In the genomic region with DNA sequence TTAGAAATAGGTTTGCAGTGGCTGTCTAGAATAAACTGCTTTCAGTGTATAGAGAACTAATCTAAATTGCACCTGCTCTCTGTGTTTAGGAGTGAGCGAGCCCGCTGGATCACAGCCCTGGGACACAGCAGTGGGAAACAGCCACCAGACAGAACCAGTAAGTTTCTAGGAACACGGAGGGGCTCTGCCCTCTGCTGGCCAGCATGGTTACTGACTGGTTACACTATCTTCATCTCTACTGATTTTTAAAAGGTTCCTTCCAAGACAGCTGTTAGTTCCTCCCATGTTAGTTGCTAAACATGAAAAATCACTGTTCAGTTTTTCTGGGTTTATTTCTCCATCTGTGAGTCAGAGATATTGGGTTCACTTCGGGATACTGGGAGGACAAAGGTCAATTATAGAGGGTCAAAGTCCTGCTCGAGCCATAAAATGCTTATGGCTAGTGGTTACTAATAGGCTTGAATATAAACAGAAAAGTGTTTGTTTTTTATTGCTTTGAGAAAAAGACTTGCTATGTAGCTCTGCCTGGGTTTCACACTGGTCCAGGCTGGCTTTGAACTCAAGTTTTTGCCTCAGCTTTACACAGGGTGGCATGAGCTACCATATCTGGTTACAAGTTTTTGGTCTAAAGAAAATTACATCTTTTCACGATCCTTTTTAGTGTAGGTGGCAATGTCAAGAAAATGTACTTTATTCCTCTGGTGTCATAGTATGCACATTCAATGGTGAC, we compare ENCODE assay signal across 8 mouse cellular contexts. TPM values are rescaled to one million over a fixed set of nuclear protein-coding genes. Genes with fewer than 3 reads are reported as not detected.
DNase-seq lines count a peak whose midpoint lies in the region; ATAC-seq lines count a peak whose summit lies in the region.

No protein-coding gene starts in this region.

- no peaks in the 10 kb centered on the region for H3K9me3 ChIP-seq in forebrain, embryonic 16.5 days (ENCODE audit: control insufficient read depth, low read length)
- no peaks in the 10 kb centered on the region for H3K9me3 ChIP-seq in hindbrain, embryonic 12.5 days (replicated peaks)

- peaks cover 3% of the 10 kb centered on the region for H3K36me3 ChIP-seq in forebrain, embryonic 16.5 days (ENCODE audit: control insufficient read depth, insufficient read depth)
- H3K36me3 ChIP-seq in hindbrain, embryonic 12.5 days = peaks cover 37% of the 10 kb centered on the region

- WGBS in forebrain, embryonic 16.5 days = 38% methylated on average over 6 of the region's 6 CpGs
- 45% methylated on average over 6 of the region's 6 CpGs for WGBS in hindbrain, embryonic 12.5 days

- H3K27ac ChIP-seq in forebrain, embryonic 16.5 days (ENCODE audit: low read length) = no peak overlapping the region
- no peak overlapping the region for H3K27ac ChIP-seq in hindbrain, embryonic 12.5 days

- no peaks in the 10 kb centered on the region for H3K27me3 ChIP-seq in forebrain, embryonic 16.5 days (replicated peaks; ENCODE audit: control insufficient read depth, insufficient read depth, low read length)
- no peaks in the 10 kb centered on the region for H3K27me3 ChIP-seq in hindbrain, embryonic 12.5 days

- DNase-seq in MN1 (ENCODE audit: low spot score) = peak; percentile 36
- peak; percentile 40 to 74 for DNase-seq in layer of hippocampus, adult 8-10 months (ENCODE audit: low spot score in 2 of 2)
- peak; percentile 80 for DNase-seq in lung, postnatal 14 days
- DNase-seq in right cerebral cortex, adult 18-20 months = peak; percentile 69

- peaks cover 14% of the 10 kb centered on the region for H3K4me1 ChIP-seq in forebrain, embryonic 16.5 days (replicated peaks; ENCODE audit: control insufficient read depth, insufficient read depth, low read length)
- H3K4me1 ChIP-seq in hindbrain, embryonic 12.5 days = peaks cover 23% of the 10 kb centered on the region

- no peak overlapping the region for H3K4me2 ChIP-seq in forebrain, embryonic 16.5 days (ENCODE audit: low read length)
- H3K4me2 ChIP-seq in hindbrain, embryonic 12.5 days (replicated peaks) = no peak overlapping the region

- peak; percentile 79 for ATAC-seq in cerebellum, adult (ENCODE audit: insufficient number of reproducible peaks, low FRiP score, low TSS enrichment)
- peak; percentile 57 for ATAC-seq in forebrain, embryonic 16.5 days
- ATAC-seq in hindbrain, embryonic 12.5 days (ENCODE audit: low FRiP score) = peak; percentile 38
- ATAC-seq in erythroid progenitor cell, adult 5-6 weeks (replicated peaks; ENCODE audit: low FRiP score, poor library complexity, severe bottlenecking) = no peak

- H3K4me3 ChIP-seq in forebrain, embryonic 16.5 days (replicated peaks; ENCODE audit: low read length) = no peak overlapping the region
- H3K4me3 ChIP-seq in hindbrain, embryonic 12.5 days = no peak overlapping the region

- H3K9ac ChIP-seq in forebrain, embryonic 16.5 days (replicated peaks; ENCODE audit: low read depth, low read length) = no peak overlapping the region
- no peak overlapping the region for H3K9ac ChIP-seq in hindbrain, embryonic 12.5 days

RNA-seq across cellular contexts. Expression of a gene that starts 48.4 kb away (rescaled TPM):
- 46.6 and 49.5 TPM in 2 replicates for polyA plus RNA-seq in forebrain, embryonic 16.5 days (2015; fragmentation: Nextera tagmentation; extraction: Ambion mirVana)
- 55.7 and 56.4 TPM in 2 replicates for polyA plus RNA-seq in hindbrain, embryonic 12.5 days (2016; fragmentation: Nextera tagmentation; extraction: Ambion mirVana)
- total RNA-seq in layer of hippocampus, adult 8-10 months (2022) = 10 to 100 TPM; 49.6 to 62.1 (median 58.3) TPM
- total RNA-seq in erythroid progenitor cell, adult 5-6 weeks (2015; ENCODE audit: low replicate concordance) = 20.9 and 36.5 TPM in 2 replicates
- 14.2 and 18.2 TPM in 2 replicates for total RNA-seq in erythroid progenitor cell, adult 5-6 weeks (2017; ENCODE audit: low replicate concordance)
